Mouse (Mus musculus): ENCODE measurements around the gene Slc37a2. TPM values are rescaled to one million over a fixed set of nuclear protein-coding genes. Genes with fewer than 3 reads are reported as not detected.
"Not testable (repeated sequence)": the region's sequence is repeated elsewhere in the genome, so short reads cannot be mapped to it uniquely, and the experiment has no call there.

Slc37a2 gene
- 1.0 and 1.9 TPM in 2 replicates for polyA plus RNA-seq (2015; fragmentation: Nextera tagmentation; extraction: Ambion mirVana)

DNA sequence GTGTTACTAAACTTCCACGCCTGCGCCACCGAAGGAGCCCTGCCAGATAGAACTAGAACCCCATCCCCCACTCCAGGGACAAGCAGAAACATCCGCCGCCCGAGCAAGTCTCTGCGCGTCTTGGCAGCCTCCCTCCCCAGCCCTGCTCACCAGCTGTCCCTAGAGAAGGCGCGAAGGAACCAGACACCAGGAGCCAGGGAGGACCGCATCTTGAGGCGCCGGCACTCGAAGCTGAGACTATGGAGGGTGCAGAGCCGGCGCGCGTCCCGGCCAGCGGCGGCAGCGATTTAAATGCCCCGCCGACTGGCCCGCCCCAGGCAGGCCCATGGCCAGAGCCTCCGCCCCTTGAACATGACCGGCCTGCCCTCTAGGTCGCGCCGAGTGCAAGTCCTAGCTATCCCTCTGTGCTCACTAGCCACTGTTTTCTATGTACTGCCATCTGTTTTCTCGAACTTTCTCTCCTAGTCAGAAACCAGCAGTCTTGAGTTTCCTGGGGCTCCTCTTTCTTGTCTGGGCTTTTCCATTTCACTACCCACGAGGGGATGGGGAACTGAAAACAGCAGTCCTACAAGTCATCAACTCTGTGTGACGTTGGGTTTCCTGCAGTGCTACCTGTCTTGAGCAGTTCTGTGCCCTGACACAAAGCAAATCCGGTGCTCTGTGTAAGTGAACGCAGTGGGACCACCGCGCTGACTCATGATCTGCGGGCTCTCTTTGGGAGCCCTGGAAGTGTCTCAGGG lies at the start of gene Slc37a2:
Slc37a2 (minus strand) TSS at position 590 of the 740 bp plus-strand sequence.
- H3K36me3 ChIP-seq, result no peaks in the 10 kb centered on the region
- H3K27me3 ChIP-seq, result peaks cover 17% of the 10 kb centered on the region
- peak within 1 kb of the TSS; percentile 70 for H3K9ac ChIP-seq
- ATAC-seq (ENCODE audit: low read depth), result peak; percentile 74
- no peak within 1 kb of the TSS for H3K27ac ChIP-seq (replicated peaks)
- no peaks in the 10 kb centered on the region for H3K9me3 ChIP-seq
- 2% methylated on average over 38 of the region's 38 CpGs for WGBS
- peak within 1 kb of the TSS; percentile 42 for H3K4me3 ChIP-seq
- peak within 1 kb of the TSS; percentile 83 for H3K4me2 ChIP-seq
- peaks cover 13% of the 10 kb centered on the region for H3K4me1 ChIP-seq (replicated peaks)

DNA sequence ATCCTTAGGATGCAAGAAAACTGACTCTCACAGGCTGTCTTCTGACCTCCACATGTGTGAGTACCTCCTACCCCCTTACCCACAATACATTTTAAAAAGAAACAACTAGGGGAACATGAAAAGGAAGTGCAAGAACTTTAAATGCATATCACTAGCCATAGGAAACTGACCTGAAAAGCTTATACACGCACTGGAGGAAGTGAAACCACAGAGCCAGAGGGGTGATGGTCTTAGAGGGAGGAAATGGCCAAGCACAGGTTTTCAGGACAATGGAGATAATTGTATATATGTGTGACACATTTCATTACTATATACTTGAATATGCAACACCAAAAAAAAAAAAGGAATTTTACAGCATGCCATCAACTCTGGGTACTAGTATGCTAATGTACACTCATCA lies 46.2 kb upstream of the Slc37a2 start:
- H3K4me3 ChIP-seq, result no peak overlapping the region
- 89% methylated on average over 1 of the region's 1 CpGs for WGBS
- no peak for ATAC-seq (ENCODE audit: low read depth)
- H3K27me3 ChIP-seq, result no peaks in the 10 kb centered on the region
- no peak overlapping the region for H3K27ac ChIP-seq (replicated peaks)
- no peak overlapping the region for H3K4me2 ChIP-seq
- no peaks in the 10 kb centered on the region for H3K4me1 ChIP-seq (replicated peaks)
- 0 out of 2 replicates have a peak, but pooled peaks cover 3% of the 10 kb centered on the region for H3K36me3 ChIP-seq
- no peaks in the 10 kb centered on the region for H3K9me3 ChIP-seq
- H3K9ac ChIP-seq, result no peak overlapping the region

DNA sequence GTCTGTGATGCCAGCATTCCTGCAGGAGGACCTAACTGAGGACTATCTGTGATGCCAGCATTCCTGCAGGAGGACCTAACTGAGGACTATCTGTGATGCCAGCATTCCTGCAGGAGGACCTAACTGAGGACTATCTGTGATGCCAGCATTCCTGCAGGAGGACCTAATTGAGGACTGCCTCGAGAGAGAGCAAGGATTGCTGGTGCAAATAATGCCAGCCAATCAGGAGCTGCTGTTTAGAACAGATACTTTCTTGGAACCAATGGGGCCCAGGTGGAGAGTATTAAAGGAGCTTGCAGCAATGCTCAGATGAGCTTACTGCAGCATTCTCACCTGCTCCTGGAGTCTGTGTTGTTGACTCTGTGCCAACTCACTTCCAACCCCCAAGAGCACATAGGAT lies 45.0 kb upstream of the Slc37a2 start:
- H3K36me3 ChIP-seq; H3K4me1 ChIP-seq (replicated peaks); H3K9me3 ChIP-seq; H3K9ac ChIP-seq; ATAC-seq (ENCODE audit: low read depth); H3K4me2 ChIP-seq; H3K4me3 ChIP-seq; H3K27me3 ChIP-seq; H3K27ac ChIP-seq (replicated peaks): not testable (repeated sequence)
- WGBS, result 83% methylated on average over 1 of the region's 1 CpGs

DNA sequence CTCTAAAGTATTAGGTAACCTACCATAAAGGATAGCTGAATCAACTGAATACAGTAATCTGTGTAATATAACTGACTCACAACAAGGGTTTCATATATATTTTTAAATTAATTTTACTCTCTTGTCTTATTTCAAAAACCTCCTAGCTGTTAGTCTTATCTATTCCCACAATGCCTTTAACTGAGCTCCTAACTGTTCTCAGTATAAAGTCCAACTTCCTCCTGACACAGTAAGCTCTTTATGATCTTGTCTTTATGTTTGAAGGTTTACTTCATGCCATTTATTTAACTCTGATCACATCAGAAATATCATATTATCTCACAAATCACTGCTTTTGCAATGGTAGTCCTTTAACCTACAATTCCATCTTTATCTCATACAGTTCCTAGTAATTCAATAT lies 40.0 kb upstream of the Slc37a2 start:
- H3K27me3 ChIP-seq, result no peaks in the 10 kb centered on the region
- no peaks in the 10 kb centered on the region for H3K9me3 ChIP-seq
- H3K36me3 ChIP-seq, result no peaks in the 10 kb centered on the region
- no peak overlapping the region for H3K27ac ChIP-seq (replicated peaks)
- no peak overlapping the region for H3K9ac ChIP-seq
- ATAC-seq (ENCODE audit: low read depth), result no peak
- no peaks in the 10 kb centered on the region for H3K4me1 ChIP-seq (replicated peaks)
- no peak overlapping the region for H3K4me2 ChIP-seq
- no peak overlapping the region for H3K4me3 ChIP-seq

DNA sequence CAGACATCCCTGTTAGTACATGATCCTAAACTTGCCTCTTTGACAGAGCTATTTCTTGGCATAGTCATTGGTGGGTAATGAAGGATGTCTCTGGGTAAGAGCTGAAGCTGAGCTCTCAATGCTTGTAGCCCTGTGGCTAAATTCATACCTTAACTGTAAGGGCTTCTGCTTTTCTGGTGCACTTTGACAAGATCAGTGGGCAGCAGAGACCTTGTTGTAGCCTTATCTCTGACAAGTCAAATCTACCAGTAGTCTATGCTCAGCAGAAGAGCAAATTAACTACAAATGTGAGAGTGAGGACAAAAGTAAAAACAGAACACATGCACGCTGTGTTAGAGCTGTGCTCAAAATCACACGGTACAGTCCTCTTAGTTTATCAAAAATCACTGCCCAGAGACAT lies 11.1 kb upstream of the Slc37a2 start:
- no peak for ATAC-seq (ENCODE audit: low read depth)
- Histone ChIP-seq H3K4me1 (replicated peaks) (no peaks in the 10 kb centered on the region), H3K9ac (no peak overlapping the region), H3K27ac (replicated peaks) (no peak overlapping the region), H3K9me3 (no peaks in the 10 kb centered on the region), H3K4me3 (no peak overlapping the region), H3K27me3 (no peaks in the 10 kb centered on the region), H3K4me2 (no peak overlapping the region), H3K36me3 (no peaks in the 10 kb centered on the region)
- 92% methylated on average over 2 of the region's 2 CpGs for WGBS

DNA sequence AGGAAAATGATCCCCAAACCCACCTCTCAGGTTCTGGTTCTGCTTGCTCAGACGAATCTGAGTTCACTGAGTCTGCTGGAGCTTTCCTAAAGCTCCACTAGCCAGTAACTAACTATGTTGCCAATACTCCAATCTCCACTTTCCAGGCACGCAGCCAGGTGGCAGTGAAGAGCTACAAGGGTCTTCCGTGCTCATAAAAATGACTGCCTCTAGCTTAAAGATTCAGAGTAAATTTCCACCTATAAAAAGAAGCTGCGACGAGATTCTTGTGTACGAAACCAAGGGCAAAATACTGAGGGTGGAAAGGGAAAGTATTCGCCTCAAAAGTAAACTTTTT lies 319 bp upstream of the Slc37a2 start:
- Histone ChIP-seq H3K36me3 (no peaks in the 10 kb centered on the region), H3K27ac (replicated peaks) (no peak overlapping the region), H3K4me1 (replicated peaks) (peaks cover 13% of the 10 kb centered on the region), H3K4me2 (peak overlapping the region; percentile 83), H3K9me3 (no peaks in the 10 kb centered on the region), H3K4me3 (peak overlapping the region; percentile 42), H3K27me3 (peaks cover 17% of the 10 kb centered on the region), H3K9ac (0 out of 2 replicates have a peak overlapping the region, but pooled peaks have one; percentile 70)
- 36% methylated on average over 7 of the region's 7 CpGs for WGBS
- peak; percentile 69 for ATAC-seq (ENCODE audit: low read depth)

DNA sequence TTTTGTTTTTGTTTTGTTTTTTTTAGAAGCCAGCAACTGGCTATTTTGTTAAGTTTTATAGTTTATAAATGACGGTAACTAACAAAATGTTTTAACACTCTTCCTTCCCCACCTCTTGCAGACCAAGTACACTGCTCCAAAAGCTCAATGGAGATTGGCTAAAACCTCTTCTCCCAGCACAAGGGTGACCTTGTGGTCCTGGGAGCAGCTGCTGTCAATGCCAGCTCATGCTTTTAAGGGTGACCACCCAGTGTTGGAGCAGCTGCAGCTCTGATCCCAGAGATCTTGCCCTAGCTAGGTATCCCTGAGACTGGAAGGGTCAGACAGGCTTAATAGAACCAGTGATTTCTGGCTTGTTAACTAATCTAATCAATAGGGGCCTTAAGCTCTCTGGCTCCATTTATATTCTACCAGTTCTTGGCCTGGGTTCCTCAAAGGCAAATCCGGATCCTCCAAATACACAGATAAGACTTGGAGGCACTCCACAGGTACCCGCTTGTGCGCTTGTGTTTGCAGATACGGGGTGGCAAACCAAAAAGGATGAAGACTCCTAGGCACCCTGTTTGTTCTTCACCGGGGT lies 917 bp downstream of the Slc37a2 start:
- Histone ChIP-seq H3K36me3 (no peaks in the 10 kb centered on the region), H3K4me3 (peak overlapping the region; percentile 42), H3K4me1 (replicated peaks) (peaks cover 13% of the 10 kb centered on the region), H3K9me3 (no peaks in the 10 kb centered on the region), H3K9ac (peak overlapping the region; percentile 70; the same call in 1 of the 2 replicates), H3K27ac (replicated peaks) (no peak overlapping the region), H3K4me2 (peak overlapping the region; percentile 83), H3K27me3 (peaks cover 17% of the 10 kb centered on the region)
- WGBS, result 27% methylated on average over 6 of the region's 6 CpGs
- no peak for ATAC-seq (ENCODE audit: low read depth)

DNA sequence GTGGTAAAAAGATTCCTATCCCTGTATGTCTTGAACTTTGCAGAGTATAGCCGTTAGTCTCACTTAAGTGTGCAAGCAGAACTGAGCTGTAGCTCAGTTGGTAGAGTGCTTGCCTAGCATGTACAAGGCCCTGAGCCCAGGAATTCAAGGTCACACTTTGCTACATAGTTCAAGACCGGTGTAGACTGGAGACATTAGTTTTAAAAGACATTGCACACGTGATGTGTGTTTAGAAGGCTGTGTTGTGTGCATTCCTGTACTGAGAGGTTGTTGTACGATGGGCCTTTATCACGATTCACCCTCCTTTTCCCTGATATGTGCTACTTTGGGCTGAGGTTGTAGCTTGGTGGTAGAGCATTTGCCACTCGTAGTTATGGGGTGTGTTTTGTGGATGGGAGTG lies 4.9 kb downstream of the Slc37a2 start:
- Histone ChIP-seq H3K36me3 (no peaks in the 10 kb centered on the region), H3K27ac (replicated peaks) (no peak overlapping the region), H3K27me3 (peaks cover 12% of the 10 kb centered on the region), H3K4me1 (replicated peaks) (peaks cover 18% of the 10 kb centered on the region), H3K4me3 (no peak overlapping the region), H3K9me3 (no peaks in the 10 kb centered on the region), H3K9ac (no peak overlapping the region), H3K4me2 (no peak overlapping the region)
- WGBS, result 88% methylated on average over 6 of the region's 6 CpGs
- ATAC-seq (ENCODE audit: low read depth), result no peak

DNA sequence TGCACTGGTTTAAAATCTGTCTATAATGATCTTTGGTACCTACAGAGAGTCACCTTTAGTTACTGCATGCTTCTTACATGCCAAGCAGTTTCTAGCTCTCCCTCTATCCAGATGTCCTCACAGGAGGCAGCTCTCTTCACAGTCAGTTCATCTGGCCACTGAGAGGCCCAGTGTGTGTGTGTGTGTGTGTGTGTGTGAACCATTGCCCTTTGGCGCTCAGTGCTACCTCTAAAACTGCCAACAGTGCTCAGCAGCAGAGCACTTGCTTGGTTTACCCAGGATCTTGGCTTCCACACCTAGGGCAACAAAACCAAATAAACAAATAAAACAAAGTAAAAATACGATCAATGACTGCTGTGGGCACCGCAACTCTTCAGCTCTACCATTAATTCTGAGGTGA lies 5.6 kb downstream of the Slc37a2 start:
- 84% methylated on average over 3 of the region's 3 CpGs for whole genome bisulfite sequencing
- no peak overlapping the region for H3K4me3 ChIP-seq
- H3K27me3 ChIP-seq, result peaks cover 8% of the 10 kb centered on the region
- no peak overlapping the region for H3K9ac ChIP-seq
- peaks cover 11% of the 10 kb centered on the region for H3K4me1 ChIP-seq (replicated peaks)
- H3K9me3 ChIP-seq, result no peaks in the 10 kb centered on the region
- H3K4me2 ChIP-seq, result no peak overlapping the region
- no peak overlapping the region for H3K27ac ChIP-seq (replicated peaks)
- no peak for ATAC-seq (ENCODE audit: low read depth)
- H3K36me3 ChIP-seq, result no peaks in the 10 kb centered on the region

DNA sequence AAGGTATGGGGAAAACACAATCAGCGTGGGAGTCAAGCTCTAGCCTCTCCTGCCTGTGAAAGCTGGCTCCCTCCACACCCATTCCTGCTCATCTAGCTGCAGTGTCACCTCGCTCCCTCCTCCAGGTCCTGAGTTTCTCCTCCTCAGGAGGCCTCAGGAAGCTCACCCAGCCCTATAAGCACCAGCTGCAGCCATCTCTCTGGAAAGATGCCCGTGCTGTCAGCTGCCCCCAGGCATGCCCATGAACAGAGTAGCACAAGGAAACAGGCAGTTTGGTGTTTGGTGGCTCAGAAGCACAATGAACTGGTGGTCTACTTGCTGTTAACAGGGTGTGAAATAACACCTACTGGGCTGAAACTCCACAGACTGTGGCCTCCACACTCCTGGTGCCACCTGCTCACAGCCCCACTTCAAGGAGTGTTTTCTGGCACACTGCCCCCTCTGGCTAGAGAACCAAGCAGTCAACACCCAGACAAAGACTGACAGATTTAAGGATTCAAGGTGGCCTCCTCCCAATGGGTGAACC lies 7.1 kb downstream of the Slc37a2 start:
- Histone ChIP-seq H3K4me1 (replicated peaks) (peaks cover 6% of the 10 kb centered on the region; the same call in 1 of the 2 replicates), H3K36me3 (no peaks in the 10 kb centered on the region), H3K4me2 (no peak overlapping the region), H3K9ac (no peak overlapping the region), H3K27ac (replicated peaks) (no peak overlapping the region), H3K27me3 (no peaks in the 10 kb centered on the region), H3K4me3 (no peak overlapping the region), H3K9me3 (no peaks in the 10 kb centered on the region)
- peak; percentile 57 for ATAC-seq (ENCODE audit: low read depth)
- 44% methylated on average over 3 of the region's 3 CpGs for WGBS

DNA sequence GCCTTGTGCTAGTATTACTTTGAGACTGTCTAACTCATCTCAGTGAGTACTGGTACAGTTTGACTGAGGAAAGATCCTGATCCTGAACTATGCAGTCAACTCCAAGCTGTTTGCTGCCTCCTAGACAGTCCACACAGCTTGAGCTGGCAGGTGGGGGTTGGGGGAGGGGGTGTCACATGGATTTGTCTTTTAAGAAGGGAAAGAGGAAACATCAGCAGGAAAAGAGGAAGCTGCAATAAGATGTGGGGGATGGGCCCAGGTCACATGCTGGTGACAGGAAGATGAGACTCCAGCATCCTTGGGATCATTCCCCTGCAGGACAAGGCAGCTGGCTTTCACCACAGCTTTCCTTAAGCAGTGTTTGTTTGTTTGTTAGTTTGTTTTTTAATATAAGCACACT lies 8.1 kb downstream of the Slc37a2 start:
- peaks cover 6% of the 10 kb centered on the region; the same call in 1 of the 2 replicates for H3K4me1 ChIP-seq (replicated peaks)
- H3K27me3 ChIP-seq, result no peaks in the 10 kb centered on the region
- no peak overlapping the region for H3K4me2 ChIP-seq
- no peak overlapping the region for H3K4me3 ChIP-seq
- ATAC-seq (ENCODE audit: low read depth), result no peak
- H3K9me3 ChIP-seq, result no peaks in the 10 kb centered on the region
- no peak overlapping the region for H3K9ac ChIP-seq
- H3K36me3 ChIP-seq, result no peaks in the 10 kb centered on the region
- H3K27ac ChIP-seq (replicated peaks), result no peak overlapping the region

DNA sequence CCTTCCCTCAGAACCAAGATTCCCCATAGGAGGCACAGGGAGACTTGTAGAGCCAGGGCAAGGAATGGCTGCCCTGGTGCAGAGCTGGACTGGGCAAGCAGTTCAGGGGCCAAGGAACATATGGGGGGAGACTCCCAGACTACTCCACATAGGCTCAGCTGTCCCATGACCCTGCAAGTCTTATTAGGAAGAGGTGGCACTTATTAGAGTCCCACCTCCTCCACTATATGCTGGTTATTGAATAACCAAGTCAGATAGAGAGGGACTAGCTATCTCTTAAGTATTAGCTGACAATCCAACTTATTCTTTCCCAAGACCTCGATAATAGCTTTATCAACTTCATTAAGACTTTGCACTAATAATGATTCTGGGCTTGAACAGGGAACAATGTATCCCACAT lies 9.7 kb downstream of the Slc37a2 start:
- WGBS, result 97% methylated on average over 1 of the region's 1 CpGs
- ATAC-seq (ENCODE audit: low read depth), result no peak
- no peak overlapping the region for H3K9ac ChIP-seq

More for the DNA sequence above, 9.7 kb downstream of the Slc37a2 start:
- H3K4me3 ChIP-seq, result no peak overlapping the region
- H3K4me1 ChIP-seq (replicated peaks), result peaks cover 6% of the 10 kb centered on the region; the same call in 1 of the 2 replicates
- no peaks in the 10 kb centered on the region for H3K9me3 ChIP-seq
- H3K27ac ChIP-seq (replicated peaks), result no peak overlapping the region
- no peak overlapping the region for H3K4me2 ChIP-seq
- H3K36me3 ChIP-seq, result no peaks in the 10 kb centered on the region
- no peaks in the 10 kb centered on the region for H3K27me3 ChIP-seq
